Mouse (Mus musculus): ENCODE results near the gene Epb42.
A peak's percentile ranks its signal among the peaks of the same experiment; 100 is the strongest.
"Not testable (repeated sequence)": the region's sequence is repeated elsewhere in the genome, so short reads cannot be mapped to it uniquely, and the experiment has no call there.

The Epb42 gene

GRCm38 (mm10) chr2:121007925-121008663 lies 28.8 kb downstream of the Epb42 start, which contains the start of gene Ccndbp1:
Gene Ccndbp1 (plus strand): TSS chr2:121008403.
- peak; percentile 89 for DNase-seq

- no peak for DNase-seq
Observed at GRCm38 (mm10) chr2:121006986-121007385, 29.9 kb downstream of the Epb42 start.

DNA sequence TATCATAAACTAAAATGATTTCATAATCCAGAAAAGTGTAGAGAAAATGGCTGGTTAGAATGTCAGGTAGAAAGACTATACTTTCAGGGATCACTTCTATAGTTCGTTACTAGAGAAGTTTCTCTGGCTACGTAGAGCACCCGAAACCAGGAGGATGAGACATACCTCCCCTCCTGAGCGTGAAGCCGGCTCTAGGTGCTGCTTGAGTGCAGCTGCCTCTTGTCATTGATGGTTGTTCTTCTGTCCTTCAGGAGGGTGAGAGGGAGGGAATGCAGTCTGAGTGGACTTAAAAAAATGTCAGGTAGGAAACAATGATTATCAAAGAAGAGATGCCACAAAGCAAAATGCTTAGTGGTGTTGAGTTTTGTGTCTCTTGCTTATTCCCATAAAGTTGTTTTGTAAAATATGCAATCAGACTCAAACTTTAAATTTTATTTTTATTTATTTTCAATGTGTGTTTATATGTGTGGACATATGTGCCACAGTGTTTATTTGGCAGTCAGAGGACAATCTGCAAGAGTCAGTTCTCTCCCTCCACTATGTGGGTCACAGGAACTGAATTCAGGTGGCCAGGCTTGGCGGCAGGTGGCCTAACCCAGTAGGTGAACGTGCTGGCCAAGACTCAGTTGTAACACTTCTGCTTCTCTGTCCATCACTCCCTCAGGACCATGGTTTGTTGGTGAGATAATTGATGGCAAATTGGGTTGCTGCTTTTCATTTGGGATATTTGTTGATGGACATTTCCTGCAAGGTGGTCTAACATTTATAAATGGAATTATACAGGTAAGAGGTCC lies 32.7 kb downstream of the Epb42 start:
- DNase-seq = no peak

- DNase-seq = peak; percentile 6
Observed at GRCm38 (mm10) chr2:121003586-121003985, 33.3 kb downstream of the Epb42 start.

DNA sequence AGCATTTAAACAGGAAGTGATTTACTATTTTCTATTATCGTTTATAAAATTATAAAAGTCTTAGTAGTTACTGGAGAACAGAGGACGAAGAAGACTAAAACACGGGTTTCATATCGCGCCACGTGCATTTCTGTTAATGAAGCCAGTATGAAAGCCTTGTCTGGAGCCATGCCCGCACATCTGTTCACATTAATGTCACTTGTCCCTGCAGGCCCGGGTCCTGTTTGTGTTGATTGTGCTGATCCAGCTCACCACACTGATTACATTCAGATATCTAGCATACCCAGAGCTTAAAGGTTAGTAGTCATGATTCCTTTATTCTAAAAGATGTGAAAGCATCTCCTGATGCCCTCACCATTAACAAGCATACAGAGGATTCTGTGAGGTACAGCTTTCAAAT lies 38.0 kb downstream of the Epb42 start:
- DNase-seq = no peak

DNA sequence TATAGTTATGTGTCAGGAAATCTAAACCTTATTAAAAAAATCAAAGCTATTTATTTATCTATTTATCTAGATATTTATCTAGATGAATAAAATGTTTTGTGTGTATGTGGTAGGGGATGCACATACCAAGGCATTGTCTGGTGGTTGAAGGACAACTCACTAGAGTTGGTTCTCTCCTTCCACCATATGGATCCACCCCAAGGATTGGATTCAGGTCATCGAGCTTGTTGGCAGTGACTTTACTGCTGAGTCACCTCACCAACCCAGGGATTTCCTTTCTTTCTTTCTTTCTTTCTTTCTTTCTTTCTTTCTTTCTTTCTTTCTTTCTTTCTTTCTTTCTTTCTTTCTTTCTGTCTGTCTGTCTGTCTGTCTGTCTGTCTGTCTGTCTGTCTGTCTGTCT lies 40.3 kb downstream of the Epb42 start:
- DNase-seq = not testable (repeated sequence)

- no peak for DNase-seq
Observed at GRCm38 (mm10) chr2:120991196-120991595, 45.7 kb downstream of the Epb42 start.

GRCm38 (mm10) chr2:120985241-120985640 lies 51.6 kb downstream of the Epb42 start:
- DNase-seq = peak; percentile 20

DNA sequence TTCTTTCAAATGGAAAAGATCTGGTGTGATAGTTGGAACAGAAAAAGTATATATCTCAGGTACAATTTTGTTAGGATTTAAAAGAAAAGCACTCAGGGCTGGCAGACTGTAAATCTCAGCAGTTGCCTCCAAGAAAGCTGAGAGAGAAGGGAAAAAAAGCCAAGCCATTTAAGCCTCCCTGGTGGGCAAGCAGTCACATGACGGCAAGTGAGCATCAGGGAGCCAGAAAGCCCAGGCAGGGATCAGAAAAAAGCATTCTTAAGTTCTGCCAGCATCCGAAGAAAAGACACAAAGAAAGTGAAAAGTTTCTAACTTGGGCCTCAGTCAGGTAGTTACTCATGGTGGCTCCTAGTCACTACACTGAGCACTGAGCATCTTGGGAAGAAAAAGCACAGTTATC lies 53.3 kb downstream of the Epb42 start:
- no peak for DNase-seq

- DNase-seq = no peak
Observed at GRCm38 (mm10) chr2:120980861-120981260, 56.0 kb downstream of the Epb42 start.

GRCm38 (mm10) chr2:120979819-120980218 lies 57.1 kb downstream of the Epb42 start:
- DNase-seq = no peak

- DNase-seq = no peak
Observed at GRCm38 (mm10) chr2:120978693-120979037, 58.2 kb downstream of the Epb42 start.

GRCm38 (mm10) chr2:120977926-120978692 lies 58.8 kb downstream of the Epb42 start:
- no peak for DNase-seq

DNA sequence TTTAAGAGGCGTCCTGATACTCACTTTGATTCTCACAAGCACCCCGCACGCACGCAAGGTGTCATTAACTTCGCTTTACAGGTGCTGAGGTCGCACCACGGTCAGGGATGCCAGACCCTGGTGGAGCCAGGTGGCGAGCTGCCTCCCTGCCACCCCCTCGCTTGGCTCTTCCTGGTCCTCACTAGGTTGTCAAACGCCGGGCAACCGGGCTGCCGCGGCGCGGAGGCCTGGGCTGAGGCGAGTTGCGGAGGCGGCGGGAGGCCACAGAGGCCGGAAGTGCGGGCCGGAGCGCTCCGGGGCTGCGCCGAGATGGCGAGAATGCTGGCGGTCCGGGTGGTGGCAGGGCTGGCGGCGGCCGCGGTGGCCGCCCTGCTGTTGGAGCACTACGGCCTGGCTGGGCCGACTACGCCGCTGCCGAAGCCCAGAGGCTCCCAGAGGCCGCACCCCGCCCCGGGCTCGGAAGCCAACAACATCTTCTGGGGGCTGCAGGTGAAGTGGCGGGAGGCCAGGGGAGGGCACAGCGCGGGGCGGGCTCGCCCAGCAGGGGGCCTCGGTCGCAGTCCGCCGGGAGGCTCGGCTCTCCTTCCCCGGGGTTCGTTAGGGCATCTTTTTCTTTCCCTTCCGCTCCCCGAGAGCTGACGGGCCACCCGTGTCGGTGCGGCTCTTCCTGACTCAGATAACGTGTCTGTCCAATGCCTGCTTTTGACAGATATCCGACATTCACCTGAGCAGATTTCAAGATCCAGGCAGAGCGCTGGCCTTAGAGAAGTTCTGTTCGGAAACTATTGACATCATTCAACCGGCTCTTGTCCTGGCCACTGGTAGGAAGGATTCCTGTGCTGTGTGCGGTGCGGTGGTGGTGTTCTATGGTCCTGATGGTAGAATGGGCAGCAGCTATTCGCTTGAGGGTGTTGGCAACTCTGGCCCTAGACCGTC lies 59.6 kb downstream of the Epb42 start, which contains the start of gene Tmem62:
Gene Tmem62 (plus strand): TSS at position 28 of the 936 bp plus-strand sequence.
- peak; percentile 84 for DNase-seq

DNA sequence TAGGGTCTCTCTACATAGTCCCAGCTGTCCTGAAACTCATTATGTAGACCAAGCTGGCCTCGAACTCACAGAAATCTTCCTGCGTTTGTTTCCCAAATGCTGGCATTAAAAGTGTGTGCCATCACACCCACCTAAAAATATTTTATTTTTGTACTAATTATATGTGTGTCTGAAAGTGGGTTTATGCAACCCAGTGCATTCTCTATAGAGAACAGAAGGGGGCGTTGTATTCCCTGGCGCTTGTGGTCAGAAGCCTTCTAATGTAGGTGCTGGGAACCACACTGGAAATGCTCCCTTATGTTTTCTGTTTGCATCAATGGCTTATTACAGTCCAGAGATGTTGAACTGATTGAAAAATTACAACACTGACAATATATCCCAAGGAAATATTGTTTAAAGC lies 60.6 kb downstream of the Epb42 start:
- DNase-seq = no peak

GRCm38 (mm10) chr2:120972964-120973363 lies 63.9 kb downstream of the Epb42 start:
- no peak for DNase-seq

DNA sequence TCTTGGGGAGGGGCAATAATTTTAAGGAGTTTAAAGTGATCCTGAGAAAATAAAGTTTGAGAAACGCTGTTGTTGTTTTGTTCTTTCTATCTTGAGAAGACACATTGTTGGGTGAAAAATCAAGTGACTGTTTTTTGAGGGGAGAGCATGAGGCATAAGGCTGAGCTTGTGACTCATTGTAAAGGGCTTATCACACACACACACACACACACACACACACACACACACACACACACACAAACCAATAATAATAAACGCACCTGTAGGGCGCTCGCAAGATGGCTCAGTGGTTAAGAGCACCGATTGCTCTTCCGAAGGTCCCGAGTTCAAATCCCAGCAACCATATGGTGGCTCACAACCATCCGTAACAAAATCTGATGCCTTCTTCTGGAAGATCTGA lies 64.6 kb downstream of the Epb42 start:
- not testable (repeated sequence) for DNase-seq

DNA sequence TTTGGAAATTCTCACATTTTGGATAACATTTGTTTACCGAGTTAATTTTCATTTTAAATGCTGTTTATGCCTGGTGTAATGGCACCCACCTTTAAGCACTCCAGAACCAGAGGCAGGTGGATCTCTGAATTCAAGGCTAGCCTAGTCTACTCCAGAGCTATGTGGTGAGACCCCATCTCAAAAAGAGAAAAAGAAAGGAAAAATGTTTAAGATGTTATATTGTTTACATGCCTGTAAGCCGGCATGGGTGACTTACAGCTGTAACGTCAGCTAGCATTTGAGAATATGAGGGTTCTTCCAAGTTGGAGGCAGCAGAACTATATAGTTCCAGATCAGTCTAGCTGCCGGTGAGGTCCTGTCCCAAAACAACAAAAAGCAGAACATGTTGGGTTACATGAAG lies 65.1 kb downstream of the Epb42 start:
- DNase-seq = no peak

- DNase-seq = peak; percentile 87
Observed at GRCm38 (mm10) chr2:120970559-120971080, 66.3 kb downstream of the Epb42 start, which contains the start of gene Ubr1. Gene Ubr1 (minus strand): TSS chr2:120970715.

- DNase-seq = no peak
Observed at GRCm38 (mm10) chr2:120970045-120970539, 66.8 kb downstream of the Epb42 start.

All from thymus, postnatal 25 days (tissue).